Mouse (Mus musculus): ENCODE results near the gene Calhm5. TPM values are rescaled to one million over a fixed set of nuclear protein-coding genes. Genes with fewer than 3 reads are reported as not detected.

The Calhm5 gene
- polyA plus RNA-seq, 1 experiment from 2014 or later: 0.57 TPM

DNA sequence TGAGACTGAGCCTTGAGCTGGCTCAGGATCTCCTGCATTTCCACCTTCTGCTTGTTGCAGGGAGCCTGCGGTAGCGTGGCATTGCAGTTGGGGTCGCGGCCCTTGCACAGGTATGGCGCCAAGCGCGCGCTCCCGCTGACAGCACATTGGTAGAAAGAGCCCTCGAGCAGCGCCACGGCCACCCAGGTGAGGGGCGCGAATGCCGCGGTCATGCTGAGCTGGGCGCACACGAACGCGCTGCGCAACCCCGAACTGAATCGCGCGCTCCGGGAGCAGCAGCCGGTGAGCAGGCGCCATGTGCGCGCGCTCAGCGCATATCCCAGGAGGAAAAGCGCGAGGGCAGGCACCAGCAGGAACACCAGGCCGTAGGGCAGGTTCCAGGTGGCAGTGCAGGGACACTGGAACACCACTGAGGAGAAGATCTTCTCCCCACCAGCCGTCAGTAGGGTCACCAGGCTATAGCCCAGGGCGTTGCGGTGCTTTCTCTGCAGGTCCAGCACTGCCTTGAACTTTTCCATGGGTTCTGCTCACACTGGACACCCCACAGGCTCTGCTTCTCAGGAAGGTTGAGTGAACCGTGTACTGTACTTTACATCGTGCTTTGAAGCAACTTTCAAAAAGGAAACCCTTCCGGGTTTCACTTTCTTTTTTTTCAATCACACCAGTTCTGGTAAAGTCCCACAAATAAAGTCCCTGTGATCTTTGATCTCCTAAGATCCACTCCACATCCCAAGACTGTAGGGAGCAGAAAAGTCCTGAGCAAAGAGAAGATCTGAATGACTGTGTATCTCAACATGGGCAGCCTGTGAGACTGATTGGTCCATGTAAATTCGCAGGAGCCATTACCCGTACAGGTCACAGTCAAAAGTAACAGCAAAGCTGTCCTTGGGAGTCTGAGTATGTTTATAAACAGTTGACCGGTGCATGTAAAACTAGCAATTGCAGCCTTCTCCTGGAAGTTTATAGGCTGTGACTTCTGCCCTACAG, 31.4 kb upstream of the Calhm5 start, which contains the start of gene Calhm6:
Gene Calhm6, minus strand, starts transcription at position 593 of the 987 bp plus-strand sequence.
- TF ChIP-seq CTCF (IDR thresholded peaks at IDR 0.05; ENCODE audit: low read depth): no peak
- DNase-seq (ENCODE audit: low spot score) (peak; percentile 38), ATAC-seq (replicated peaks; ENCODE audit: low FRiP score, low read depth) (peak; percentile 71)
- H3K4me3 ChIP-seq (replicated peaks; ENCODE audit: low read depth, low read length): peak within 1 kb of the TSS; percentile 51
- peaks cover 4% of the 10 kb centered on the region; the same call in 1 of the 2 replicates for H3K4me1 ChIP-seq (replicated peaks; ENCODE audit: insufficient read depth, low read length)
- WGBS: 14% methylated on average over 44 of the region's 44 CpGs
- H3K9ac ChIP-seq (ENCODE audit: low read depth, low read length): peak within 1 kb of the TSS; percentile 50
- H3K27ac ChIP-seq: no peak within 1 kb of the TSS
- no peaks in the 10 kb centered on the region for H3K36me3 ChIP-seq (ENCODE audit: insufficient read depth, low read length)
- no peaks in the 10 kb centered on the region for H3K27me3 ChIP-seq (ENCODE audit: insufficient read depth, low read length)
- no peaks in the 10 kb centered on the region for H3K9me3 ChIP-seq (replicated peaks; ENCODE audit: low read length)
- H3K4me2 ChIP-seq (ENCODE audit: low read length): peak within 1 kb of the TSS; percentile 80

DNA sequence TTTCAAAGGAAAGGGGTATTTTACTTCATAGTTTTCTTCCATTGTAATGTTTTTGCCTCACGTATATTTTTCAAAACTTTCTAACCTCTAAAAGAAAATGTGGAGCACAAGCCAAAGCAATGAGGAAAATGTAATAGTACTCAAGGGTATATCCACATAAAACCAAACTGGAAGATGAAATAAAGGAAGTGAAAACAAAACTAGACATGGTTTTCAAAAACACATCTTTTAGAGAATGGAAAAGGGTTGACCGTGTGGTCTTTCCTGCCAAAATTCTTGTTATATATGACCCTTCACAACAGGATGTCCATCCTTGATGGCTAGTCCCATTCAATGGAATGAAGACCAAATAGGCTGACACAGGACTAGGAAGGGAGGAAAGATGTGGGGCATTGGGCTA, 22.1 kb upstream of the Calhm5 start:
- no peaks in the 10 kb centered on the region for H3K4me1 ChIP-seq (replicated peaks; ENCODE audit: insufficient read depth, low read length)
- TF ChIP-seq CTCF (IDR thresholded peaks at IDR 0.05; ENCODE audit: low read depth): no peak
- no peak overlapping the region for H3K4me2 ChIP-seq (ENCODE audit: low read length)
- H3K27me3 ChIP-seq (ENCODE audit: insufficient read depth, low read length): no peaks in the 10 kb centered on the region
- no peaks in the 10 kb centered on the region for H3K36me3 ChIP-seq (ENCODE audit: insufficient read depth, low read length)
- DNase-seq (ENCODE audit: low spot score) (no peak), ATAC-seq (replicated peaks; ENCODE audit: low FRiP score, low read depth) (no peak)
- 81% methylated on average over 2 of the region's 2 CpGs for WGBS
- no peak overlapping the region for H3K4me3 ChIP-seq (replicated peaks; ENCODE audit: low read depth, low read length)
- H3K27ac ChIP-seq: no peak overlapping the region
- H3K9ac ChIP-seq (ENCODE audit: low read depth, low read length): no peak overlapping the region
- no peaks in the 10 kb centered on the region for H3K9me3 ChIP-seq (replicated peaks; ENCODE audit: low read length)

DNA sequence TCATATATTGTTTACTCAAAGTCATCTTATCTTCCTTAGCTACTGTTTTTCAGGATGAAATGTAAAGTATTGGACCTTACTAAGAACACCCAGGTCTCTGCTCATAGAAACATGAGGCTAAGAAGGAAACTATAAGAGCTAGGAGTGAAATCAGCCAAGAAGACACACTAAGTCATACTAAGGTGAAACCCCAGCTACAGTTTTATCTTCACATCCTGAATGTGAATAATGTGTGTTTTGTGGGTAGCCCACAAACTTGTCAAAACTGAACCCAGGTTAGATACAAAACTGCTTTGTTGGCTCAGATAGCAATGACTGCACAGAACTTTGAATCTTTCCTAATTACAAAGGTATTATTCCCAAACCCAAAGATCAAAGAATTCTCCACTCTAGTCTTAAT, 21.5 kb upstream of the Calhm5 start:
- no peak overlapping the region for H3K4me2 ChIP-seq (ENCODE audit: low read length)
- H3K4me3 ChIP-seq (replicated peaks; ENCODE audit: low read depth, low read length): no peak overlapping the region
- no peak overlapping the region for H3K27ac ChIP-seq
- H3K9me3 ChIP-seq (replicated peaks; ENCODE audit: low read length): no peaks in the 10 kb centered on the region
- DNase-seq (ENCODE audit: low spot score) (no peak), ATAC-seq (replicated peaks; ENCODE audit: low FRiP score, low read depth) (no peak)
- no peak for TF ChIP-seq CTCF (IDR thresholded peaks at IDR 0.05; ENCODE audit: low read depth)
- no peaks in the 10 kb centered on the region for H3K4me1 ChIP-seq (replicated peaks; ENCODE audit: insufficient read depth, low read length)
- H3K27me3 ChIP-seq (ENCODE audit: insufficient read depth, low read length): no peaks in the 10 kb centered on the region
- no peaks in the 10 kb centered on the region for H3K36me3 ChIP-seq (ENCODE audit: insufficient read depth, low read length)
- no peak overlapping the region for H3K9ac ChIP-seq (ENCODE audit: low read depth, low read length)

DNA sequence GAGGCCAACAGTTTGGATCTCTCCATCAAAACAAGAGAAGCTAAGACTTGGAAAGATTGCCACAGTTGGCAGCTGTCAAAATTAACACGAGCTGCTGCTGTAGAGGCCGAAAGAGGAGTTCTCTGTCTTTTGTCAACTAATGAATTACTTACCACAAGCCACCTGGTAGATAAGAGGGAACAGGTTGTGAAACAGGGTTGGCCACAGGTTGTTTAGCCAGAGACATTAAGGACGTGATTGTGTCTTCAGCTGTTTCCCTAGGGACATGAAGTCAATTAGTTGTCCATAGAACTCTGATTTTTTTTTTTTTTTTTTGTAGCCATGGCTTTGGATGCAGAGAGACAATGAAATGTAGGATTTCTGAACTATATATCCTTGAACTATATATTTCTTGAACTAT, 20.8 kb upstream of the Calhm5 start:
- Histone ChIP-seq H3K36me3 (ENCODE audit: insufficient read depth, low read length) (no peaks in the 10 kb centered on the region), H3K9me3 (replicated peaks; ENCODE audit: low read length) (no peaks in the 10 kb centered on the region), H3K27ac (no peak overlapping the region), H3K4me1 (replicated peaks; ENCODE audit: insufficient read depth, low read length) (no peaks in the 10 kb centered on the region), H3K4me2 (ENCODE audit: low read length) (no peak overlapping the region), H3K27me3 (ENCODE audit: insufficient read depth, low read length) (no peaks in the 10 kb centered on the region), H3K9ac (ENCODE audit: low read depth, low read length) (no peak overlapping the region), H3K4me3 (replicated peaks; ENCODE audit: low read depth, low read length) (no peak overlapping the region)
- ATAC-seq (replicated peaks; ENCODE audit: low FRiP score, low read depth) (no peak), DNase-seq (ENCODE audit: low spot score) (no peak)
- TF ChIP-seq CTCF (IDR thresholded peaks at IDR 0.05; ENCODE audit: low read depth): no peak
- 50% methylated on average over 3 of the region's 3 CpGs for WGBS

DNA sequence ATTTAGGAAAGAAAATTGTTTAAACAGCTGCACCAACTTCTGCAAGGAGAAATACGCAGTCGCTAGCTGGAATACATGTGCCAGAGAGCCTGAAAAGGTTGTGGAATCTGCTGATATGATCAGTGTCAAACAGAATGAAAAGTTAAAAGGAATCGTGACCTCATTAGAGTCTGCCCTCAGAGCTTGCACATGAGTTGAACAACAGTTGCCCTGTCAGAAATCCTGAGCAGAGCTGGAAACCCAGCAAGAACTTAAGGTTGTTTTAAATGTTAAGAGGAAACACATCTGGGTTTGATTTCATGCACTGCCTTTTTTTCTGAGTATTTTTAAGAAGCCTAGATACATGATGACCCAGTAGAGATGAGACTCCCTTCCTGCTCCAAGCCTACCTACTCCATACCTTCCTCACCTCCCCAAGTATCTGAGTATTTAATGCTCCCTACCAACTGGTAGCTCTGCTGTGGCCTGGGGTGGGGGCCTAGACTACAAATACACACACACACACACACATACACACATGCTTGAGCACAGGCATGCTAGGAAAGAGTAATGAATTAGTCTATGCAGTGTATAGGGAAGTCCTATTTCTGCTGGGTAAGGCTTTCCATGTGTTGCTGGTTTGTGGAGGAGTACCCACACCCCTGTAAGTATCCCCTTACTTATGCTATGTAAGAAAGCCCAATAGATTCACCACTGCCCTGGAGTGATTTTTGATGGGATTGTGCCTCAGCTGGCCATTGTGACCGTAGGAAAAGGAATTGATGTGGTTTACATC, 15.8 kb upstream of the Calhm5 start:
- H3K9ac ChIP-seq (ENCODE audit: low read depth, low read length): no peak overlapping the region

DNA sequence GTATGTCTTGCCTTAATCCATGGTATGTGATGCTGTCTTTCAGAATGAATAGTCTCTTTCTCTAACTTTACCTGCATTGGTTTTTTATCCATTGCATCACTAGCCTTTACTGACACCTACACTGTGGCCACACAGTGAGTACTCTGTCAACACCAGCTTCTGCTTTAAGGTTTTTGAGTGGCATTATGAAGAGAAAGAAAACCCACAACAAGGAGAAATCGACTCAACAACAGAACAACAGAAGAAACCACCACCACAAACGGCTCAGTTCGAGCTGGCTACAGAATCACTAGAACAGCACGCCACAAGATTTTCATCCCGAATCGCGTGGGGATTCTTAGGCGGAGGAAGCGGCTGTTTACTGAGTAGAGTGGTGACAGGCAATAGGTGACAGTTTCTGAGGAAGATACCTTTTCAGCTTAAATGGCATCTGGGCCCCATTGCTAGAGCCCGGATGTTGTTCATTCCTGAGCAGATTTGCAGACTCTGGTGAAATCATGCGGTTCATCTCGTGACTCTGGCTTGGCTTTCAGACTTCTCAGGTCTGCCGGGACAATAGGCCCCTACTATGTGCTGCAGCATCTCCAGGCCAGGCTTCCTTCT, 14.6 kb upstream of the Calhm5 start:
- no peak for TF ChIP-seq CTCF (IDR thresholded peaks at IDR 0.05; ENCODE audit: low read depth)
- Histone ChIP-seq H3K4me3 (replicated peaks; ENCODE audit: low read depth, low read length) (no peak overlapping the region), H3K9ac (ENCODE audit: low read depth, low read length) (no peak overlapping the region), H3K27me3 (ENCODE audit: insufficient read depth, low read length) (no peaks in the 10 kb centered on the region), H3K4me1 (replicated peaks; ENCODE audit: insufficient read depth, low read length) (no peaks in the 10 kb centered on the region), H3K9me3 (replicated peaks; ENCODE audit: low read length) (no peaks in the 10 kb centered on the region), H3K4me2 (ENCODE audit: low read length) (no peak overlapping the region), H3K27ac (no peak overlapping the region), H3K36me3 (ENCODE audit: insufficient read depth, low read length) (no peaks in the 10 kb centered on the region)
- 88% methylated on average over 13 of the region's 13 CpGs for WGBS
- no peak for DNase-seq (ENCODE audit: low spot score)
- no peak for ATAC-seq (replicated peaks; ENCODE audit: low FRiP score, low read depth)

More for the DNA sequence above, 15.8 kb upstream of the Calhm5 start:
- ATAC-seq (replicated peaks; ENCODE audit: low FRiP score, low read depth) (no peak), DNase-seq (ENCODE audit: low spot score) (no peak)
- no peak for TF ChIP-seq CTCF (IDR thresholded peaks at IDR 0.05; ENCODE audit: low read depth)
- WGBS: 71% methylated on average over 4 of the region's 4 CpGs
- no peaks in the 10 kb centered on the region for H3K9me3 ChIP-seq (replicated peaks; ENCODE audit: low read length)
- no peak overlapping the region for H3K4me3 ChIP-seq (replicated peaks; ENCODE audit: low read depth, low read length)
- H3K36me3 ChIP-seq (ENCODE audit: insufficient read depth, low read length): no peaks in the 10 kb centered on the region
- H3K4me1 ChIP-seq (replicated peaks; ENCODE audit: insufficient read depth, low read length): no peaks in the 10 kb centered on the region
- H3K4me2 ChIP-seq (ENCODE audit: low read length): no peak overlapping the region
- H3K27ac ChIP-seq: no peak overlapping the region
- no peaks in the 10 kb centered on the region for H3K27me3 ChIP-seq (ENCODE audit: insufficient read depth, low read length)
